Mouse (Mus musculus) NIH3T3 (cell line): ENCODE results near the gene Evpl.

Experiments
- DNase-seq: peaks from one replicate; pipeline ENCODE4 v3.0.0-alpha.2; 2012; ENCODE audit warnings: low read depth

The Evpl gene

DNA sequence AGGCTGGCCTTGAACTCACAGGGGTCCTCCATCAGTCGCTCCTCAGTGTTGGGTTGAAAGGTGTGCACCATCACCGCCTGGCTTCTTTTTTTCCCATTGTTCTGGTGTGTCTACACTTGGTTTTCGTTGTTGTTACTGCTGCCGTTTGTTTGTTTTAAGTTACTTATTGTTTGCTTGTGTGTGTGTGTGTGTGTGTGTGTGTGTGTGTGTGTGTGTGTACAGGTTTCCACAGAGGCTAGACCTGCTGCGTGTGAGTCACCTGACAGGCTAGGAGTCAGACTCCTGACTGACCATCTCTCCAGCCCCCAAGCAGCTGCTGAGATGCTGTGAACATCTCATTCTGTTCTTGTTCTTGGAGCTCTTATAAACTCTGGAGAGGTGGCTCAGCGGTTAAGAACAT, 25.0 kb downstream of the Evpl start:
- no peak for DNase-seq

DNA sequence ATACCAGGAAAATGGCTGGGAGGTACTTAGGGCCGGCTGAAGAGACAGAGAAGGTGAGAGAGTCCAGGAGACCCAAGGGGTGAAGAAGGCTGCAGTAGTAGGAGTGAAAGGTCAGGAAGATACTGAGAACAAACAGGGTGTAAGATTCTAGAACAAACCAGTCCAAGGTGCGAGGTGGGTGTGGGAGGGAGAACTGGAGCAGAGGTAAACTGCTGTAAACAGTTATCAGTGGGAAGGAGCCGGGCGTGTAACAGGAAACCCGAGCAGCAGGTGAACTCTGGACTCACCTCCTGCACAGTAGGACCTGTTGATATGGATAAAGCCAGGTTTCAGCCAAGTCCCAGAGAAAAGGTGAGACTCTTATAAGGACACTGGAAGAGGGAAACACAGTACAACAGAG, 27.2 kb downstream of the Evpl start:
- DNase-seq, result no peak

DNA sequence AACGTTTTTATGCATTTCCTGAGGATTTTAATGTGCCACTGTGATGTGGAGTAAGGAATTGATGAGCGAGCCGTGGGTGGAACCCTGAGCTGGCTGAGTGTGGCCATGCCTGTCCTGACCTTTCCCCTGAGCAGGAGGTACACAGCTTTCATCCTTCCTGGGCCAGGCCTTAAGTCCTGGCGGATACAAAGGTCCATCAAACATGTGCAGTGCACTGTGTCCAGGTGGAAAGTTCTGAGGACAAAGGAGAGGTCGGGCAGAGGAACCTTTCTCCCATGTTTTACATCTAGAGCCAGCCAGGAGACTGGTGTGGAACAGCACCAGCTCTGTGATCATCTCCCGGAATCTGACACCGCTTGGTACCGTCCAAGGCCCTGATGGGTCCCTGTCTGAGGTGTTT, 28.6 kb downstream of the Evpl start:
- DNase-seq, result no peak

DNA sequence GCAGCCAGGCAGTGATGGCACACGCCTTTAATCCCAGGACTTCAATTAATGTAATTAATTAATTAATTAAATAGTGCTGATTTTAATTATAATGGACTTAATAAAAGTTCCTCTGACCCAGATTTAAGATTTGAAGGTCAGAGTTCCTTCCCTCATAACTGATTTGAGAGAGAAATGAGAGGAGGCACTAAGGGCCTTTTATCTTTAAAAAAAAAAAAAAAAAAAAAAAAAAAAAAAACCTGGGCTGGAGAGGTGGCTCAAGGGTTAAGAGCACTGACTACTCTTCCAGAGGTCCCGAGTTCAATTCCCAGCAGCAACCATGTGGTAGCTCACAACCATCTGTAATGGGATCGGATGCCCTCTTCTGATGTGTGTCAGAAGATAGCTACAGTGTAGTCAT, 29.2 kb downstream of the Evpl start:
- no peak for DNase-seq

DNA sequence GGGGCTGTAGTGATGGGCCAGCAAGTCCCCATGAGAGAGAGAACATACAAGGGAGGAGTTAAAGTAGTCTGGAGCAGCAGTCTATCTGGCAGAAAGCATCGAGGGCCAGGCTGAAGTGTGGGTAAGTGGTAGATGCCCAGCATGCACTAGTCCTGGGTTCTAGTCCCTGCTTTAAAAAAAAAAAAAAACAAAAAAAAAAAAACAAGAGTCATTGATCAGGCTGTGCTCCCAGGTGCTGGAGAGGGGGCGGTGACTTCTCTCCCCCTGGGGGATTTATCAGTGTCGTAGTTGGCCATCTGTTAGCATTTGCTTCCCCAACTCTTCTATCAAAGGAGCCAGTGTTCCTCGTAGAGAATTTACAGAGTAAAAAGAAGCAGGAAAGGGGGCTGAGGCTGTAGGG, 31.2 kb downstream of the Evpl start:
- no peak for DNase-seq

DNA sequence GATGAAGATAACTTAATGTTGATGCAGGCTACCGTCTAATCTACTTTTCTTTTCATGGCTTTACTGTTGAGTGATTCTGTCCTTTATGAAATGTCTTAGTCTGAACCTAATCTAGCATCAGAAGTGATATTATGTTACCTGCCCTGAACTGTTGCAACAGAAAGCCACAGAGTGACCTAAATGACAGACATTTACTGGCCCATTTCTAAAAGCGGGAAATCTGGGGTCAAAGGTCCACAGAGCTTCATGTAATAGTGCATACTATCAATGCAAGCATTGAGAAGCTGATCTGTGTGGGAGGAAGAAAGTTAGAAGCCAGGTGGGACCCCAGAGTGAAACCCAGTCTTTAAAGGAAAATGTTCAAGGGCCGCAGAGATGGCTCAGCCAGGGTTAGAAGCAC, 34.7 kb downstream of the Evpl start:
- DNase-seq, result no peak

DNA sequence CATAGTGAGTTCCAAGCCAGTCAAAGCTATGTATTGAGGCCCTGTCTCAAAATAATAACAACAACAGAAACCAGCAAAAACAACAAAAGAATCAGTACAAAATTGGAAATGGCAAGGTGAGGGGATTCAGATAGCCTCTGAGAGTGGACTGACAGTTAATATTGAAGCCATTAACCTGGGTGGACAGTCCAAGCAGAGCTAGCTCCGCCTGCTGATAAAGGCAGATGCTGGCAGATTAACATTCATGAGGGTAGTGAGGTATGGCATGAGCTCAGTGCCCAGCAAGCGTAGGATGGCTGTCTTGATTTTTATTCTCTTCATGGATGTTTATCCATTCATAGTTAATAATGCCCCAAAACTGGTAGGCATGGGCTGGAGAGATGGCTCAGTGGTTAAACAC, 36.7 kb downstream of the Evpl start:
- DNase-seq, result no peak

DNA sequence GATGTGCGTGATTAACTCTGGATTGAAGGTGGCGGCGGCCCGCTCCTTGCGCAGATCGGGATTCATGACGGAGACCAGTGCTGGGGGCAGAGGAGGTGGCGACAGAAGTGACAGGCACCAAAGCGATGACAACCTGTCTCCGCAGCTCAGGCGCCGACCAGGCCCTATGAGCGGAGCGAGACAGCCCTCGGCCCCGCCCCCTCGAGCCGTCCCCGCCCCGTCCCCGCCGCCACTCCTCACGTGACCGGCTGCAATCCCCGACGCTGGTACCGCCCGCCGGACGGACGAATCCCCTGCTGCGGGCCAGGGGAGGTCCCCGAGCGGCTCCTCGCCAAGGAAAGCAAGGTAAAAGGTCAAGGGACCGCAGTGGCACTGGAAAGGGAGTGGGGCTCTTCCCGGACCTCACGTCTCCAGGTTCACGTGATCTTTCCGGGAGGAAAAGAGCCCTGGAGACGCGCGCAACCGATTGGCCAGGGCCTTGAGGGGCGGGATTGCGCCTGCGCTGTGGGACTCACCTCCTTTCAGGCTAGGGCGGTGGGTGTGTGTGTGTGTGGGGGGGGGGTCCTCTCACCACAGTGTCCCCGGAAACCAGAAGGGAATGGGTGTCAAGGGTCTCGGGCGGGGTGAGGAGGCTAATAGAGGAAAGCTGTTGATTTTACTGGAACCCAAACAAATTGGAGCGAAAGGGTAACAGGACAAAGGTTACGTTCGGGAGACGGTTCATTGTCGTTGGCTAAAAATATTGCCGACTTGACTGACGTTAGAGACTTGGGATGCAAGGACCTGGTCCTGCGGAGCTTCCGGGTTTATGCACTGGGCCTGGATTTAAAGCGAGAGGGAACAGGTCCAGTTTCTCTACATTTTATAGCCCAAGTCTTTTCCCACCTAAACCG, 39.0 kb downstream of the Evpl start, which contains the start of the genes Ten1 and Acox1:
TSS of gene Ten1 (plus strand) at position 217 of the 893 bp plus-strand sequence.
TSS of gene Acox1 (minus strand) at position 407 of the 893 bp plus-strand sequence.
- DNase-seq, result peak; percentile 98

DNA sequence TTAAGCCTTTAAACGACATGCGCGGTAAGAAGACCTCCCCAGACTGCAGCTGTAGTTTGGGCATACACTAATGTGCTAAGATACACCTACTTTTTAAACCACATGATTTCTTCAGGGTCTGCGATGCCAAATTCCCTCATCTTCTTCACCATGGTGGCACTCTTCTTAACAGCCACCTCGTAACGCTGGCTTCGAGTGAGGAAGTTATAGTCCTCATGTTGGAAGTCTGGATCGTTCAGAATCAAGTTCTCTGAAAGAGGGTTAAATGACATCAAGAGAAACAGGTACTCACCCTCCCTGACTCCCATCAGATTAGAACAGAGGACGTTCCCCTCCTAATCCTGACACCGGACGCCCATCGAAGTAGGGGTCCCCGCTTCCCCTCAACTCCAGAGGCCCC, 39.7 kb downstream of the Evpl start:
- peak; percentile 15 for DNase-seq

DNA sequence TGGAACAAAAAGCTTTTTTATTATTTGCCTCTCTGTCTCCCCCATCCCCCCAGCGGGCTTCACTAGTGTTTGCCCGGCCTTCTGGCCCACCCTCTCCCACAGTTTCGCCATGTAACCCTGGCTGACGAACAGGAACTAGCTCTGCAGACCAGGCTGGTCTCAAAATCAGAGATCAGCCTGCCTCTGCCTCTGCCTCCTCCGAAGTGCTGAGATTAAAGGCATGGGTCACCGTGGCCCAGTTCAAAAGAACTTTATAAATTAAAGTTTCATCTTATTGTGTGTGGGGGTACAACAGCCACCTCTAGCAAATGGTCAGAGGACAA, 40.3 kb downstream of the Evpl start:
- no peak for DNase-seq

DNA sequence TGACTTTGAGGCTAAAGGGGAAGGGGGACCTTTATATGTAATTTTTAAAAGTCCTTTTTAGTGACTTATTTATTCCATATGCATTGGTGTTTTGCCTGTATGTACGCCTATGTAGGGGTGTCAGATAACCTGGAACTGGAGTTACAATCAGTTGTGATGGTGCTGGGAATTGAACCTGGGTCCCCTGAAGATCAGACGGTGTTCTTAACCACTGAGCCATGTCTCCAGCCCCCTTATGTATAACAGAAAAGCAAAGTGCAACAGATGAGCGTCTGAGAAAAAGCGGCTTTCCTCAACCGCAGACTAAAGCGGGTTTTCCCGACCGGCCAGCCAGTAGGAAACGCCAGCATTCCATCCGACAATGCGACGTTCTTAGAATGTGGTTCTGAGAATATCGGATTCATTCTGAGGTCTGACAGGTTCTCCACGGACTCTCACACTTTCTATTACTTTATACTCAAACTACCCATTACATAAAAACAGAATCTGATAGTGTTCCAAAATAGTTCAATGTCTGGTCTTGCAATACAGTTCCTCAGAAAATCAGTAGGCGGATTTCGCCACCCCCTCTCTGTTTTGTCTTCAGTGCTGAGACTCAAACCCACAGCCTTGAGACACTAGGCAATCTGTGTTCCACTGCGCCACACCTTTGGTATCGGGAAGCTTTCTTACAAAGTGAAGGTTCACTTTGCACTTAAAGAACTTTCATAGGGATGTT, 40.9 kb downstream of the Evpl start:
- no peak for DNase-seq

DNA sequence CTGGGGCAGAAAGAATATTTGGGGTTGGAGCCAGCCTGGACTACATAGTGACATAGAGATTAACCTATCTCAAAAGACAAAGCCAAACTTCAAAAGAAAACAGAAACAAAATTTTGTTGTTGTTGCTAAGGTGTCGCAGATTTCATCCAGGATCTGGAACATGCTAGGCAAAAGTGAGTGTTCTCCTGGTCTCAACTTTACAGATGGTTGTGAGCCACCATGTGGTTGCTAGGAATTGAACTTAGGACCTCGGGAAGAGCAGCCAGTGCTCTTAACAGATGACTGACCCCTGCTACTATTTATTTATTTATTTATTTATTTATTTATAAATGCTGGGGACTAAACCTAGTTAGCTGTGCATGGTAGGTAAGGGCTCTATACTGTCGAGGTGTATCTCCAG, 41.5 kb downstream of the Evpl start:
- no peak for DNase-seq

DNA sequence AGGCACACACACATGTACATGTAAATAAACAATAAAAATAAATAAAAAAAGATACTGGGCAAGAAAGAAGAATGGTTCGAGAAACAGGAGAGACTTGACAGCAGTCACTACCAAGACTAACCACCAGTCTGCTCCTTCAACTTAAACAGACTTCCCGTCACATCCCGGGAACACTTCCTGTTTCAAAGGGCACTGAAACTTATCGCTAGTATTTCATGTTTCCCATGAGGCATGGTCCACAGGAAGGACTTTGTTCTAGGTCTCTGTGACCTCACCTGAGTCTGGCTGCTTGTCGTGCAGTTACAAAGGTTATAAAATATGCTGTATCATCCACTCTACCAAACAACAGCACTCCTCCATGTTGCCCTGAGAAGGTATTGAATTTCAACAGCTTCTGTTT, 42.6 kb downstream of the Evpl start:
- no peak for DNase-seq

DNA sequence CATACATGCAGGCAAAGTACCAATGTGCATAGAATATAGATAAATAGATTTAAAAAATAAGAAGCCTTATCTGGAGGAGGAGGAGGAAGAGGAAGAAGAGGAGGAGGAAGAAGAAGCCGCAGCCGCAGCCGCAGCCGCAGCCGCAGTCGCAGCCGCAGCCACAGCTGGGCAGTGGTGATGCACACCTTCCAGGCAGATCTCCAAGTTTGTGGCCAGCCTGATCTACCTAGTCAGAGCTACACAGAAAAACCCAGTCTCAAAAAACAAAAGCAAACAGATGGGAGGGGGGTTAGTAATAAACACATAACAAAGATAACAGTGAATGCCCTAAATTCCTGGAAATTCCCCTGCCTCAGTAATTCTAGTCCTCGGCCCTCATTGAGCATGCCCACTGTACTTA, 43.3 kb downstream of the Evpl start:
- DNase-seq, result no peak

DNA sequence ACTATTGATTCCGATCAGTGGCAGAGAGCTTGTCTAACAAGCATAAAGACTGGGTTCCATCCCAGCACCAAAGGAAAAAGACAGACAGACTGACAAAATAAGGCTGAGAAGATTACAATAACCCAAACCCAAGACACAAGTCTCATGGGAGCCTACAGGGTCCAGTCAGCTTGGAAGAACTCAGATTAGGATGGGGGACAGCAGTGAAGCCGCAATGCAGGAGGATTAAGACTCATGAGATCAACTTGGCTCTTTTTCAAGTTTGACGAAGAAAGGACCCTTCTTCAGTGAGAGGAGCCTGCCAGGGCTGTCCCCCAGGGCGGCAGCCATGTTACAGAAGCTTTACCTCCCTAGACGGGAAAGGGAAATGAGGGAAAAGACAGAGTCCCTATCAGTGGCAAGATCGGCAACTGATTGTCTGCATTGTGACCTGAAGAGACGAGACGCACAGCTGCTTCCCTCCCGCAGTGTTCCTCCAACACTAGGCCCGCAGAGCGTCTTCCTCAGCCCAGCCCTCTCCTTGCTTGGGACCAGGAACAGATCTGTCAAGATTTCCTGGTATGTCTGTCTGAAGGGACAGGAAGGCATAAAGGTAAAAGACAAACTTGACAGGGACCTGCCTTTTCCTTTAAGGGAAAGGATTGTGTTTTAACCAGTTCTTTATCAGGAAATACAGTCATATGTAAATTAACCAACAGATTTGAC, 50.5 kb downstream of the Evpl start:
- no peak for DNase-seq

DNA sequence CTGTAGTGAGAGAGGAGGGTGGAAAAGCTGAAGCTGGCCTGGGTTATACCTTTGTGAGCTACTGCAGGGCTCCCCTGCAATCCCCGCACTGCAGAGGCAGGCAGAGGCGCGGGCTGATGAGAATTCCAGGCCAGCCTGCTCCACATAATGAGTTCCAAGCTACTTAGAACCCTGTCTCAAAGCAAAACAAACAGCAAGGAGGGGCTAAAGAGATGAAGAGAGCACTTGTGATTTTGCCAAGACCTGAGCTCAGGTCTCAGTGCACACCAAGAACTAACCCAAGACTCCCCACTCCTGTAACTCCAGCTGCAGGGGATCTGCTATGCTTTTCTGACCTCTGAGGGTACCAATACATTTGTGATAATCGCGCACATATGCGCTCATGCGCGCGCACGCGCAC, 51.5 kb downstream of the Evpl start:
- DNase-seq, result no peak

DNA sequence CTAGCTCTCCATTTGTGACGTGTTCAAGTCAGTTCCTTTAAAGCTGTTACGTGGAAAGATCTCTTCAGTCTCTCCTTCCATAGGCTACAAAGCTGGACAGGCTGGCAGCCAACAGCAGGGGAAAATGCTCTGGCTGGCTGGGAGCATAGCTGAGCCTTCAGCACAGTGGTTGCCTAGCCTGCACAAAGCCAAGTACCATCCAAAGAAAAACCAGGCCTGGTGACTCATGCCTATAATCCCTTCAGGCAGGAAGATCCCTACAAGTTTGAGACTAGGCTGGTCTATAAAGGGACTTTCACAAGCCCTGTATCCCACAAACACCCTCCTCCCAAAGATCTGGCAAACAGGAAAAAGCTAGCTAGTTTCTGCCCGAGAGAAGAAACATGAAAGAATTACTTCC, 52.0 kb downstream of the Evpl start:
- peak; percentile 82 for DNase-seq

DNA sequence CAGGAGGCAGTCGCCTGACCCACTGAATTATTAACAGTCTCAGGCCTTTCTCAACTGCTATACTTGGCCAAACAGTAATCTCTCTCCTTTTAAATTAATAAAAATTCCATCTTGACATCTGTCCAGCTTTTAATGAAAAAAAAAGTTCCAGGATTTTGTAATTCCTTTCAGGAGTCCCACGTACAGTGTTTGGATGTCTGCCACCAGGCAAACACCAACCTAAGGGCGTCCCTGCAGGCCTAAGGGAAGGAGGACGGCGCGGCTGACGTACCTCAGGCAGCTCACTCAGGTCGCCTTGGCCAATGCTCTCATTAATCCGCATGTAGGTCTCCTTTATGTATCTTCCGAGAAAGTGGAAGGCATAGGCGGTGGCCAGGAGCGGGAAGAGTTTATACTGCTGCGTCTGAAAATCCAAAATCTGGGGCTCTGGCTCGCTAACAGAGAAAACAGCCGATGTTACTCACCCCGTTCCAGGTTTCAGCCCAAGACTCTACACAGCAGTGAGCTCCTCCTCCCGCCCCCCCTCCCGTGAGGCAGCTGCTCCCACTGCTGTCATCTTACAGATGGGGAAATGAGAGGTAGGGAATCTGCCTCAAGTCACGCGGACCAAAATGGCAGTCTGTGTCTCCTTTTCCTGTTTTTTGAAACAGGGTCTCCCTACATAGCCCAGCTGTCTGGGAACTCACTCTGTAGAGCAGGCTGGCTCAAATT, 59.3 kb downstream of the Evpl start:
- DNase-seq, result no peak

DNA sequence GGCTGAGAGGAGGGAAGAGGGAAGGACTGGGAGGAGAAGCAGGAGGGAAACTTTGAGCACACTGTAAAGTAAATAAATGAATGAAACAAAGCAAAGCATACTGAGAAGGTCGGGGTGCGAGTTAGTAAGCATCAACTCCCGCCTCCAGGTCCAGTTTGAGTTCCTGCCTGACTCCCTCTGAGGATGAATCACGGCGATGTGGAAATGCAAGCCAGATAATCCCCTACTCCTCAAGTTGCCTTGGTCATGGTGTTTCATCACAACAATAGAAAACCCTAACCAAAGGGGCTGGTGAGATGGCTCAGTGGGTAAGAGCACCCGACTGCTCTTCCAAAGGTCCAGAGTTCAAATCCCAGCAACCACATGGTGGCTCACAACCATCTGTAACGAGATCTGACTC, 61.9 kb downstream of the Evpl start:
- peak; percentile 83 for DNase-seq

DNA sequence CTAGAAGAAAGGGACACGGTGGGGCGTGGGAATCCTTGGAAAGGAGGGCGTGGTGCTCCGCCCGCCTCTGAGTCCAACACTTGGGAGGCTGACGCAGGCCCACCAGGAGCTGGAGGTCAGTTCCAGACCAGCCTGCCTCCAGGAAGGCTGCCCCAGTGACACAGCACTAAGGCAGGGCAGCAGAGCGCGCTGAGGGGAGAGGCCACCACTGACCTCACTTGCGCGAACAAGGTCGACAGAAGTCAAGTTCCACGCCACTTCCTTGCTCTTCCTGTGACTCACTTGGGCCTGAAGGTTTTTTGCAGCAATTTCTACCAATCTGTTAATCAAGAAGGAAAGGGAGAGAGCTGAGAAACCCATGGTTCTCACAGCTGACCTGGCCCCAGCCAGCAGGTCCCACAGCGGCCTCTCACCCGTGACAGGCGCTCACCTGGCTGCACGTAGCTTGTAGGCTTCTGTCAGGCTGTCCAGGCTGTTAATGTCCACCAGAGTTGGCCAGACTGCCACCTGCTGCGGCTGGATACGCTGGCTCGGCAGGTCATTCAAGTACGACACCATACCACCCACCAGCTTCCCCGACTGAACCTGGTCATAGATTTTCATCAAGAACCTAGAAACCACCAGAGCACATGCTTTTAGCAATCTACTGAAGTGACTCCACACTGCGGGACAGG, 63.0 kb downstream of the Evpl start:
- no peak for DNase-seq

DNA sequence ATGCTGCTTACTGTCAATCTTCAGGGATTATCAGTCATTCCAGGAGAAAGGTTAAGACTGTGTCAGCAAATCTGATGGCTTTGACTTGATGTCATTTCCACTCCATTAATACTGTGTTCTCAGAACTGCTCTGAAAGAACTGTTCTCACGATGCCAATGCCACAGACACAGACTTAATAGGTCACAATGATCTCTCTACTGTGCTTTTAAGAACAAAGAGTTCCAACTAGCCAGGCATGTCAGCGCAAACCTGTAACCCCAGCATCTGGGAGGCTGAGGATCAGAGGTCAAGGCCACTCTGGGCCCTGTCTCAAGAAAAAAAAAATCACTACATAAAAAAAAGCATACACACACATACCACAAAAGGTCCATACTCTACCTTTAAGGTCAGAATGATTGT, 65.9 kb downstream of the Evpl start:
- no peak for DNase-seq
